Mouse (Mus musculus) stomach, embryonic 14.5 days (tissue): ENCODE data around the gene Rpap1. TPM values are rescaled to one million over a fixed set of nuclear protein-coding genes. Genes with fewer than 3 reads are reported as not detected.

ENCODE experiments used
- ATAC-seq: fragments of 200-750 bp; cut with Nextera tagmentation; 2 replicates; pipeline ENCODE4 v1.8.0; 2017; ENCODE audit warnings: low read depth, moderate TSS enrichment; ENCODE audit not compliant: insufficient number of reproducible peaks, insufficient read depth, low FRiP score
- H3K27ac ChIP-seq: fragments of 300-500 bp; sonication (generic); 2 replicates; pipeline ENCODE4 v1.5.1; 2014; ENCODE audit warnings: mild to moderate bottlenecking, low read length, moderate library complexity, mixed read lengths
- H3K27me3 ChIP-seq: fragments of 300-500 bp; sonication (generic); 2 replicates; pipeline ENCODE4 v1.6.1; 2014; ENCODE audit warnings: low read length, control low read depth, mixed read lengths; ENCODE audit not compliant: control insufficient read depth, insufficient read depth
- H3K36me3 ChIP-seq: fragments of 300-500 bp; sonication (generic); 2 replicates; pipeline ENCODE4 v1.6.1; 2014; ENCODE audit warnings: mild to moderate bottlenecking, control low read depth, low read length, moderate library complexity, mixed read lengths; ENCODE audit not compliant: control insufficient read depth, insufficient read depth
- H3K4me1 ChIP-seq: fragments of 300-500 bp; sonication (generic); 2 replicates; pipeline ENCODE4 v1.6.1; 2014; ENCODE audit warnings: low read length, control low read depth, mixed read lengths; ENCODE audit not compliant: control insufficient read depth, insufficient read depth
- H3K4me2 ChIP-seq: fragments of 300-500 bp; sonication (generic); replicated peaks from 2 replicates; pipeline ENCODE4 v1.6.1; 2014; ENCODE audit warnings: low read depth, low read length, control low read depth
- H3K4me3 ChIP-seq: fragments of 300-500 bp; sonication (generic); 2 replicates; pipeline ENCODE4 v1.5.1; 2014; ENCODE audit warnings: low read depth, low read length, control low read depth
- H3K9ac ChIP-seq: fragments of 300-500 bp; sonication (generic); replicated peaks from 2 replicates; pipeline ENCODE4 v1.6.1; 2014; ENCODE audit warnings: low read depth, mild to moderate bottlenecking, control low read depth, low read length, moderate library complexity, mixed read lengths
- H3K9me3 ChIP-seq: fragments of 300-500 bp; sonication (generic); 2 replicates; pipeline ENCODE4 v1.6.1; 2016; ENCODE audit warnings: low read depth, low read length, control low read depth; ENCODE audit not compliant: control insufficient read depth
- WGBS: fragments of 180-500 bp; shearing (Covaris S2); extraction: QIAGEN DNeasy Blood & Tissue Kit; methylation state at CpG from one replicate; pipeline ENCODE4 v1.1.7; 2014; 5-methylcytosine and 5-hydroxymethylcytosine counted together
- polyA plus RNA-seq: library from polyadenylated mRNA; unstranded; fragments of >200 nt; fragmentation: Nextera tagmentation; extraction: Ambion mirVana; gene quantifications from 2 replicates; pipeline ENCODE4 v1.2.1, GENCODE M21; 2014

The Rpap1 gene
- polyA plus RNA-seq, 1 experiment from 2014 or later: 28.2 TPM

- ATAC-seq: no peak
- WGBS: 68% methylated on average over 7 of the region's 7 CpGs
- Histone ChIP-seq H3K4me3 (no peak overlapping the region), H3K4me1 (peaks cover 14% of the 10 kb centered on the region; the same call in 1 of the 2 replicates), H3K27me3 (peaks cover 9% of the 10 kb centered on the region), H3K36me3 (no peaks in the 10 kb centered on the region), H3K9me3 (no peaks in the 10 kb centered on the region), H3K9ac (no peak overlapping the region), H3K4me2 (no peak overlapping the region), H3K27ac (no peak overlapping the region)
These were observed 39.8 kb downstream of the Rpap1 start for GRCm38 (mm10) chr2:119747554-119747953.

DNA sequence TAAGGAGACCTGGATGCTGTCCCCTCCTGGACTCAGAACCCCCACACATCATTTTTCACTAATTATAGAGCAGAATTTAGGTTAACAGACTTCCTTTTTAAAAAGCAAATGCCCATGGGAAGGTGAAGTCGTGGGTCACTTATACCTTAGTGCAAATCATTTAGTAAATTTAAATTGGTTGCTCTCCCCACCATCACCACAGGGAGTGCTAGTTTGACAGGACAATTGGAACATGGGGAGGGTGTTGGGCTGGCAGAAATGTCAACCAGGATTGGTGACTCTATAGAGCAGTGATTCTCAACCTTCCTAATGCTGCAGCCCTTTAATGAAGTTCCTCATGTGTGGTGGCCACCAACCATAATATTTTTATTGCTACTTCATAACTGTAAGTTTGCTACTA, 42.1 kb downstream of the Rpap1 start:
- WGBS: 7% methylated on average over 1 of the region's 1 CpGs
- Histone ChIP-seq H3K27me3 (peaks cover 10% of the 10 kb centered on the region), H3K36me3 (no peaks in the 10 kb centered on the region), H3K27ac (peak overlapping the region; percentile 53; the same call in 1 of the 2 replicates), H3K9me3 (no peaks in the 10 kb centered on the region), H3K4me2 (peak overlapping the region; percentile 100), H3K4me1 (peaks cover 25% of the 10 kb centered on the region; the same call in 1 of the 2 replicates), H3K4me3 (no peak overlapping the region), H3K9ac (no peak overlapping the region)
- ATAC-seq: no peak

DNA sequence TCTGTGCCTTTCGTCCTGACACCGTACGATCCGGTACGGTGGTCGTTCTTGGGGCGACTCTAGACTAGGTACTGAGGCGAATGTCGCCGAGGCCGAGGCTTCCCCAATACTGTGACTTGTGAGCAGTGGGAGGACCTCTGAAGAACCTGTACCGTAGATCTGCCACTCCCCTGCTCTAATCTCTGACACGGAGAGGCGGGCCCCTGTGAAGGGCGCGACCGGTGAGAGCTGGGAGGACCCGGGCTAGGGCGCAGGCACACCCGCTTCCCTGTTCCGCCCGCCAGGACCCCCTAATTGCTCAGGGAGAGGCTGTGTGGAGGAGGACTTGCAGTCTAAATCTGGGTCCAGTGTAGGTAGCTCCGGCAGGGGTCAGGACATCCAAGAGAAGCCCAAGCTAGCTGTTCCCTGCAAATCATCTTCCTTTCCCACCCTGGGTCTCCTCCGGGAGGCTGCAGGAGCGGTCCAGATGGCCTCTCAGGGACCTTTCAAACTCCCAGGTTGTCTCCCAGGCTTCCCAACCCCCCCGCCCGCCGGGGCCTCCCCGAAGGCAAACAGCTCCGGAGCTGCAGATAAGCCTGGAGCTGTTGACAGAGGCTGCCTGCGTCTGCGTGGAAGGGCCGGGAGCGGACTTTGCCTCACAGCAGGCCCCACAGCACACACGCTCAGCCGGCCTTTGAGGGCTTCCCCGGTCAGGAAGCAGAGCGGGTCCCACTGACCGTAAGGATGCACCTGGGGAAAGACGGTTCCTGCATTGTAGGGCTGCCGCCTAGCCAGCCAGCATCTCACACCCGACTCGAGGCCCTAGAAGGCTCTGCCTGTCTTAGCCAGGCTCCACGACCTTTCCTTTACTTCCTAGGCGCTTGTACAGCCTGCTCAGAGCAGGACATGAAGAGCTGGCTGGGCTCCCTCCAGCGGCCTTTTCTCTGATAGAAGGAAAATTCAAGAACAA, 42.9 kb downstream of the Rpap1 start:
- Histone ChIP-seq H3K4me2 (peak overlapping the region; percentile 100), H3K4me3 (peak overlapping the region; percentile 58), H3K27ac (peak overlapping the region; percentile 53), H3K27me3 (peaks cover 10% of the 10 kb centered on the region), H3K36me3 (no peaks in the 10 kb centered on the region), H3K9ac (no peak overlapping the region), H3K9me3 (no peaks in the 10 kb centered on the region), H3K4me1 (peaks cover 25% of the 10 kb centered on the region; the same call in 1 of the 2 replicates)
- ATAC-seq: peak; percentile 78
- 5% methylated on average over 46 of the region's 46 CpGs for WGBS

DNA sequence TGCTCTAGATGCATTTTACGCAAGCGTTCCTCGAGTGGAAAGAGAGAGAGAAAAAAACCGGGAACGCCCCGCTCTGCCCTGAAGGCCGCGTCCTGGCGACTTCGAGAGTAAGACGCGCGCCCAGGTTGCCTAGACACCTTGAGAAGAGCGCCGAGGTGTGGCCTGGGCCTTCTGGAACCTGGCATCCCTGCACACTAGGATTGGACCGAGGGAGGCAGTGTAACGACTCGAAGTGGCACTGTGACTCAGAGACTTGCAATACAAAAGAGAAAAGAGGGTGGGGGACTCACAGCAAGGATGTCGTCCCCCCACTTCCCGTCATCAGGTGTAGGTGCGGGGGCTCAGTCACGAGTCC, 43.6 kb downstream of the Rpap1 start:
- Histone ChIP-seq H3K9me3 (no peaks in the 10 kb centered on the region), H3K4me2 (peak overlapping the region; percentile 100), H3K9ac (no peak overlapping the region), H3K27ac (peak overlapping the region; percentile 53), H3K27me3 (peaks cover 10% of the 10 kb centered on the region), H3K4me3 (peak overlapping the region; percentile 58), H3K4me1 (peaks cover 25% of the 10 kb centered on the region; the same call in 1 of the 2 replicates), H3K36me3 (no peaks in the 10 kb centered on the region)
- ATAC-seq: no peak
- WGBS: 9% methylated on average over 22 of the region's 22 CpGs

DNA sequence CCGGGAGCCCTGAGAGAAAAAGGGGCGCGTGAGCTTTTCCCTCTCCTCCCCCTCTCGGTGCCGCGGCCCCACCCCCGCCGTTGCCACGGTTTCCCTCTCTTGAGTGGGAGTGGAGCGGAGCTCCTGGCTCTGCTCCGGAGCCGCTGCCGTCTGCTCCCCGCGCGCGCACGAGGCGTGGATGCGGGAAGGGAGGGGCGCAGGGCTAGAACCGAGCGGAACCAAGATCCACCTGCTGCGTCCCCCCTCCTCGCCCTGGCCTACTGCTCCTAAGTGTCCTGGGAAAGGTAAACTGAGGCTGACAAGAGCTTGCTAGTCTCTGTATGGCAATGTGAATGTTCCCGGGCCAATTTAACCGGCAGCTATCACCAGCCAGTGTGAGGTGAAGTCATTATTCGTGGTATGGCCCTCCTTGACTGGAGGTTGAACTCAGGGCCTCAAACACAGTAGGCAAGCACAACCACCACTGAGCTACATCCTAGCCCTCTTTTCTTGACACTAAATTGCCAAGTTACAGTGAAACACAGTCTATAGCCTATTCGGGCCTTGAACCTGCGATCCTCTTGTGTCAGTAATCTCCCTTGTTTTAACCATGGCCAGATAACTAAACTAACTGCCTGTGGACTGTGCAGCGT, 44.0 kb downstream of the Rpap1 start:
- H3K4me3 ChIP-seq: peak overlapping the region; percentile 58
- peak overlapping the region; percentile 100 for H3K4me2 ChIP-seq
- H3K4me1 ChIP-seq: peaks cover 25% of the 10 kb centered on the region; the same call in 1 of the 2 replicates
- H3K27ac ChIP-seq: peak overlapping the region; percentile 48
- peaks cover 10% of the 10 kb centered on the region for H3K27me3 ChIP-seq
- 13% methylated on average over 25 of the region's 31 CpGs for WGBS
- ATAC-seq: no peak
- H3K9ac ChIP-seq: peak overlapping the region; percentile 39; the same call in 1 of the 2 replicates
- H3K9me3 ChIP-seq: no peaks in the 10 kb centered on the region
- no peaks in the 10 kb centered on the region for H3K36me3 ChIP-seq

DNA sequence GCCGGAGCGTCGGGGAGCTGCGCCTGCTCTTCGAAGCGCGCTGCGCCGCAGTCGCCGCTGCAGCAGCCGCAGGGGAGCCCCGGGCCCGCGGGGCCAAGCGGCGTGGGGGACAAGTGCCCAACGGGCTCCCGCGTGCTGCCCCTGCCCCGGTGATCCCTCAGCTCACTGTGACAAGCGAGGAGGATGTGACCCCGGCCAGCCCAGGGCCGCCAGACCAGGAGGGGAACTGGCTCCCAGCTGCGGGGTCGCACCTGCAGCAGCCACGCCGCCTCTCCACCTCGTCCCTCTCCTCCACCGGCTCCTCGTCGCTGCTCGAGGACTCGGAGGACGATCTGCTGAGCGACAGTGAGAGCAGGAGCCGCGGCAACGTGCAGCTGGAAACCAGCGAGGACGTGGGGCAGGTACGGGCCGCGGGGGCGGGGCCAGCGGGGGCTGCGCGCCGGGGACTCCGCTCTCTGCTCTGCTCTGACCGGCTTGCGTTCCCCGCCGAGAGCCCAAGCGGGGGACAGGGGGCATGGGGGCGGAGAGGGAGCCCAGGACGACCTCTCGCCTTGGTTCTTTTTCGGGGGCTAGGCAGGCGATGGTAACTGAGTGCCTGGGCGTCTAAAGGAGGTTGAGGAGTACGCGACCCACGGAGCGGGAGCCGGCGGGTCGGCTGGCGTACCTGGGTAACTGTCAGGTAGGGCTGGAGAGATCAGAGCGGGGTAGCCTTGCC, 44.7 kb downstream of the Rpap1 start:
- peak overlapping the region; percentile 93; the same call in 1 of the 2 replicates for H3K27ac ChIP-seq
- H3K9ac ChIP-seq: peak overlapping the region; percentile 39
- WGBS: under 1% methylated on average over 63 of the region's 70 CpGs
- peak overlapping the region; percentile 58 for H3K4me3 ChIP-seq
- H3K4me1 ChIP-seq: peaks cover 25% of the 10 kb centered on the region; the same call in 1 of the 2 replicates
- H3K4me2 ChIP-seq: peak overlapping the region; percentile 100
- no peaks in the 10 kb centered on the region for H3K9me3 ChIP-seq
- no peaks in the 10 kb centered on the region for H3K36me3 ChIP-seq
- ATAC-seq: no peak
- H3K27me3 ChIP-seq: peaks cover 10% of the 10 kb centered on the region

DNA sequence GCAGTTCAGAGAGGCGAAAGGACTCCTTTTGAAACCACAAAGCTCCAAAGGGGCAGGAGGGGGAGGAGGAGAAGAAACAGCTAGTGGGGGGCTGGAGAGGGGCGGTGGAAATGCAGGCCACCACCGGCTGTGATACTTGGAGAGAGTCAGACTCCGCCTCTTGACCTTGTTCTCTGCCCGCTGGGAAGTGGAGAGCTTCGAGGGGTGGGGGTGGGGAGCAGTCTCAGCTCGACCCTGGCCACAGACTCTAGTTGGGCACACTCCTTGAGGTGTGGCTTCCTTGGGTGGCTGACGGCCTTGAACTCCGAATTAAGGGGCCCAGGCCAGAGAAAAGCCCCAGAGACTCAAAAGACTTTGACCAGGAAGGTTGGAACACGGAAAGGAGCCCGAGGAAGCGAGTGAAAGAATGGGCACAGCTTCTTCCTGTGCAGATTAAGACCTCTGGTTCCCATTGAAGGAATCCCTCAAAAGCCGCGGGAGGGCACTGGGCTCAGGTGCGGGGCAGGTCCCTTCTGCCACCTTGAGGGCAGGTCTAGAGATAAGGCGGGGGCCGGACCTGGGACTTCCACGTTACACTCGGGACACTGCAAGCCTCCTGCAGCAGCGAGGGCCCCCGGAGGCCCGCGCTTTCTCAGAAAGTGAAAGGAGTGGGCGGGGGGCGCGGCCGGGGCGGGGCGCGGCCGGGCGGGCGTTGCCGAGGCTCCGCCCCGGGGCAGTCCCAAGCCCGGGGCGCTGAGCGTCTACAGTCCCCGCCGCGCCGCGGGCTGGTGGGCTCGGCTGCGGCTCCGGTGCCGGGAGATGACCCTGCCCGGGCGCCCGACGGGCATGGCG, 45.5 kb downstream of the Rpap1 start, which contains the start of gene Itpka:
Gene Itpka, plus strand, starts transcription at position 757 of the 831 bp plus-strand sequence.
- peak within 1 kb of the TSS; percentile 93 for H3K27ac ChIP-seq
- peak within 1 kb of the TSS; percentile 100 for H3K4me2 ChIP-seq
- 2% methylated on average over 27 of the region's 53 CpGs for WGBS
- H3K36me3 ChIP-seq: no peaks in the 10 kb centered on the region
- H3K9me3 ChIP-seq: no peaks in the 10 kb centered on the region
- H3K4me3 ChIP-seq: peak within 1 kb of the TSS; percentile 58
- ATAC-seq: peak; percentile 72
- H3K9ac ChIP-seq: peak within 1 kb of the TSS; percentile 39
- H3K4me1 ChIP-seq: peaks cover 27% of the 10 kb centered on the region; the same call in 1 of the 2 replicates
- peaks cover 10% of the 10 kb centered on the region for H3K27me3 ChIP-seq
